Comparison of ENCODE assay signal across 24 mouse cellular contexts in the genomic region with DNA sequence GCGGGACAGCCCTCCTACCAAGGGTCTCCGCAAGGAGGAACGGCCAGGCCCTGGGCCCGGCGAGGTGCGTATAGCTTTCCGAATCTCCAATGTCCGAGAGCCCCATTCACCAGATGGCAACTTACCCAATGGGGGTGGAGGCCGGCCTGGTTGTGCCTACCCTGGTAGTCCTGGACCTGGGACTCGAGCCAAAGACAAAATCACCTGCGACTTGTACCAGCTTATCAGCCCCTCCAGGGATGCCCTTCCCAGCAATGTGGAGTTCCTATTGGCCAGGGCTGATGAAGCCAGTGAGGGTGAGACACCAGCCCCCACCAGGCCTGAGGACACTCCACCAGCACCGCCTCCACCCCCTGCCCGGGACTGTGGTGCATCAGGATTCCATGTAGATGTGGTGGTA. TPM values are rescaled to one million over a fixed set of nuclear protein-coding genes. Genes with fewer than 3 reads are reported as not detected.
DNase-seq lines count a peak whose midpoint lies in the region; ATAC-seq and TF ChIP-seq lines count a peak whose summit lies in the region.
"Had no signal": no experiment of that assay in that cellular context is flagged by ENCODE, and none has a peak within 500 bp of the region (broad histone marks: within the 10 kb centered on the region; RNA-seq: fewer than 3 reads in every experiment).

No protein-coding gene starts in this region.

- ATAC-seq in cerebellum, adult (ENCODE audit: insufficient number of reproducible peaks, low FRiP score, low TSS enrichment) = no peak
- ATAC-seq: forebrain, embryonic 13.5 days; forebrain, embryonic 16.5 days; hindbrain, embryonic 16.5 days; intestine, embryonic 15.5 days had no signal

- peak; percentile 66 for DNase-seq in cerebellum, adult 9-11 months
- no peak for DNase-seq in left cerebral cortex, adult 2 months (ENCODE audit: extremely low spot score in 1 of 2, low spot score in 2 of 2)
- no peak for DNase-seq in left cerebral cortex, postnatal 25 days (ENCODE audit: low spot score in 2 of 2)
- DNase-seq in ZHBTc4 (ENCODE audit: low read depth, low spot score) = peak; percentile 54
- DNase-seq in layer of hippocampus, postnatal 25 days (ENCODE audit: extremely low spot score in 1 of 2, low spot score in 1 of 2) = no peak
- no peak for DNase-seq in kidney, postnatal 14 days
- DNase-seq: adrenal gland, adult 2 months; adrenal gland, postnatal 14 days; B cell, adult 2 months; cerebellum, adult 9-10 months; gastrocnemius, postnatal 10 days; gastrocnemius, postnatal 36 days; heart, postnatal 36 days had no signal

- intact Hi-C loops in left cerebral cortex, adult 2 months (cut with DNase I) = no loop called here
- intact Hi-C loops in left cerebral cortex, postnatal 25 days (cut with DNase I) = no loop called here

- no peak for TF ChIP-seq CTCF in left cerebral cortex, adult 2 months (IDR thresholded peaks at IDR 0.05)

- no peak overlapping the region for H3K4me3 ChIP-seq in left cerebral cortex, adult 2 months
- H3K4me3 ChIP-seq: forebrain, embryonic 10.5 days; forebrain, embryonic 13.5 days; hindbrain, embryonic 10.5 days; hindbrain, embryonic 13.5 days; intestine, embryonic 15.5 days had no signal

- H3K27ac ChIP-seq in left cerebral cortex, adult 2 months = peak overlapping the region; percentile 61
- H3K27ac ChIP-seq: forebrain, embryonic 10.5 days; forebrain, embryonic 13.5 days; hindbrain, embryonic 10.5 days; hindbrain, embryonic 13.5 days; intestine, embryonic 15.5 days had no signal

RNA-seq across cellular contexts. Expression of gene Qpctl, which starts 12.9 kb away (rescaled TPM):
- total RNA-seq in left cerebral cortex, adult 2 months (2021) = 10 to 100 TPM; 14.8 to 16.3 TPM
- total RNA-seq in left cerebral cortex, postnatal 25 days (2021) = 10 to 100 TPM; 15.5 to 16.0 TPM
- total RNA-seq in layer of hippocampus, postnatal 25 days (2021) = 10 to 100 TPM; 17.9 to 19.7 TPM

RNA-seq across cellular contexts. Expression of gene Snrpd2, which starts 13.4 kb away (rescaled TPM):
- total RNA-seq in left cerebral cortex, adult 2 months (2021) = 10 to 100 TPM; 69.8 to 73.3 TPM
- total RNA-seq in left cerebral cortex, postnatal 25 days (2021) = 10 to 100 TPM; 72.8 to 77.5 TPM
- 10 to 100 TPM; 72.4 to 84.8 TPM for total RNA-seq in layer of hippocampus, postnatal 25 days (2021)

RNA-seq across cellular contexts. Expression of gene Fbxo46, which starts 16.5 kb away (rescaled TPM):
- total RNA-seq in left cerebral cortex, adult 2 months (2021) = 10 to 100 TPM; 13.4 to 14.3 TPM
- 10 to 100 TPM; 12.5 to 14.4 TPM for total RNA-seq in left cerebral cortex, postnatal 25 days (2021)
- total RNA-seq in layer of hippocampus, postnatal 25 days (2021) = 10 to 100 TPM; 13.2 to 14.2 TPM

RNA-seq across cellular contexts. Expression of gene Gm4969, which starts 18.0 kb away (rescaled TPM):
- under 1 TPM; 0.21 to 0.27 TPM for total RNA-seq in left cerebral cortex, adult 2 months (2021)
- total RNA-seq in left cerebral cortex, postnatal 25 days (2021) = under 1 TPM; 0.25 to 0.32 TPM
- under 1 TPM; 0.42 to 0.49 TPM for total RNA-seq in layer of hippocampus, postnatal 25 days (2021)
- total RNA-seq: adrenal gland, adult 2 months; CH12.LX; gastrocnemius, adult 18-20 months; gastrocnemius, postnatal 36 days; heart, adult 8-10 months; heart, postnatal 36 days had no signal

RNA-seq across cellular contexts. Expression of gene Gipr, which starts 29.8 kb away (rescaled TPM):
- 1 to 10 TPM; 1.8 to 1.9 TPM for total RNA-seq in left cerebral cortex, adult 2 months (2021)
- total RNA-seq in left cerebral cortex, postnatal 25 days (2021) = 1 to 10 TPM; 1.1 to 1.5 TPM
- under 1 TPM; 0.37 to 0.77 TPM for total RNA-seq in layer of hippocampus, postnatal 25 days (2021)
- total RNA-seq: gastrocnemius, adult 18-20 months; gastrocnemius, postnatal 36 days had no signal

Comparison
In these comparisons a context has a peak if more than half of its experiments do, and no peak if none do; other contexts are left out.
1. DNase-seq: peak in cerebellum, adult 9-11 months (single experiment) and ZHBTc4 (single experiment); none in left cerebral cortex, adult 2 months (0 of 2), left cerebral cortex, postnatal 25 days (0 of 2), layer of hippocampus, postnatal 25 days (0 of 2) and kidney, postnatal 14 days (single experiment).